Mouse (Mus musculus) gastrocnemius, postnatal 10 days (tissue): ENCODE data around the gene Cacng7. TPM values are rescaled to one million over a fixed set of nuclear protein-coding genes. Genes with fewer than 3 reads are reported as not detected.
A peak's percentile ranks its signal among the peaks of the same experiment; 100 is the strongest.
"Not testable (repeated sequence)": the region's sequence is repeated elsewhere in the genome, so short reads cannot be mapped to it uniquely, and the experiment has no call there.

Experiments used
- DNase-seq: peaks from one replicate; pipeline ENCODE4 v3.0.0; 2021; ENCODE audit warnings: mixed read lengths
- long read RNA-seq, 2 experiments: library from polyadenylated mRNA; stranded (forward); transcript quantifications; one replicate each; pipeline ENCODE4 v2.0.0; 2021
- total RNA-seq, 2 experiments: library from RNA; stranded (reverse); gene quantifications; 2 replicates each; pipeline ENCODE4 v1.2.3; 2021

Gene Cacng7
- 10 to 100 TPM in 1 of 2 experiments, 1 to 10 TPM in 1; 9.7 to 10.2 TPM for total RNA-seq
- long read RNA-seq, experiment 1, partial matches to known transcripts: 0 of 2 reads
- long read RNA-seq, experiment 1, other reads (novel, unspliced or antisense): 1 of 2 reads
- long read RNA-seq, experiment 2: 0 reads

DNA sequence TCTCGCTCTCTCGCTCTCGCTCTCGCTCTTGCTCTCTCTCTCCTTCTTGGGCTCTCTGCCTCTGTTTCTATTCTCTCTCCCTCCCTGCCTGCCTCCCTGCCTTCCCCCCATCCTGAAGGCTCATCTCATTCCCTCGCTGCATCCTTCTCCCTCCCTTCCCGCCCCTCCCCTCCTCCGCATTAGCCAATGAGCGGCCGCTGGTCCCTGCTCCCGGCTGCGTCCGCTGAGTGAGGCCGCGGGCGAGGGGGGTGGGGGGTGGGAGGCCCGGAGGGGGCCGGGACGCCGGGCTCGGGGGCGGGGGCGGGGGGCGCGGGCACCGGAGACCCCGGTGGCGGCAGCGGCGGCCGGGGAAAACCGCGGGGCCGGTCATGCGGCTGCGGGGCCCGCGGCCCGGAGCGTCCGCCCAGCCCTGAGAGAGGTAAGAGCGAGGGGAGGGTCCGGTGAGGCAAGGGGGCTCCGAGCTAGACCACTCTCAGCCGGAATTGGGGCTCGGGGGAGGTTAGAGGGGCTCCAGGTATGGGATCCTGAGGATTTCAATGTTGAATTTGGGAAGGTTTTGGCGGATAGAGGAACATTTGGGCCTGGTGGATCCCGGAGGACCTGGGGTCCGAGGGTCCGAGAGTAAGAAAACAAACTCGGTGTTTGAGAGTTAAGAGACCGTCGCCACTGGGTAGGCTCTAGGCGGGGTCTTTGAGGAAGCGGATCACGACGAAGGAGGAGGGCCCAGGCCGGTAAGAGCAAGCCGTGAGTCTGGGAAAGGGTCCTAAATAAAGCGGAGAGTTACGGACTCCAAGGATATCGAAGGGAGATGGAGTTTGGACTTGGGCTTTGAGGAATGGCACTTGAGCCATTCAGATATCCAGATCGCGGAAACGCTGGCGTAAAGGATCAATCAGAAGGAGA lies at the start of gene Cacng7:
Cacng7 (plus strand) TSS at position 337 of the 903 bp plus-strand sequence.
- peak; percentile 36 for DNase-seq

- DNase-seq: no peak
Measured at GRCm38 (mm10) chr7:3283081-3283875, 49.5 kb upstream of the Cacng7 start.

DNA sequence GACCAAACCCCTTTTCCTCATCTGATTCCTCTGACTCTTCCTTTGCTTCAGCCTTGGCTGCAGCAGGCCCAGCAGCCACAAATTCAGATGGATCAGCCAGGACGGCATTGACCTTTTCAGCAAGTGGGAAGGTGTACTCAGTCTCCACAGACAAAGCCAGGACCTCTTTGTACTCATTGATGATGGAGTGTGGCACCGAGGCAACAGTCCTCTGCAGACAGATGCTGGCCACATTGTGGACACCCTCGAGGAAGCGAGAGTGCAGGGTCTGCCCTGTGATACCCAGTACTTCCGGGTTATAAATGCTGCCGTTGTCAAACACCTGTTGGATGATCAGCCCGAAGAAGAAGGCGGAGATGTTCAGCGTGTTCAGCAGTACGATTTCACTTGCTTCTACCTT lies 48.2 kb upstream of the Cacng7 start:
- no peak for DNase-seq

- DNase-seq: no peak
Measured at GRCm38 (mm10) chr7:3286036-3286435, 46.7 kb upstream of the Cacng7 start.

DNA sequence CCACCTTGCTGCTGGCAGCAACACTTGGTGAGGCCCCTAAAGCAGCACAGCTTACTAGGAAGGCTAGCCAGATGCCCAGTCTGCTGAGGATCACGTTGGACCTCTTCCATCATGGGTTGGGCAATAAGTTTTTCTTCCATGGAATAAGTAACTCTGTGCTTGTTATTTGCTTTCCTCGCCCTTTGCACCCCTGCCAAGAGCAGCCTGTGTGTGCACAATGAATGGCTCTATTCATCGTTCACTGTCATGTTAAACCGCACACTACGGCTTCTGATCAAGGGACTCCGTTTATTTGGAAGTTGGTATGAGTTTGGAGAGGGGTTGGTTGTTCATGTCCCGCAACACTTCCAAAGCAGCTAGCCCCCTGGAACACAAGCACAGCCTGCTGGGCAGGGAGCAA lies 45.6 kb upstream of the Cacng7 start:
- DNase-seq: no peak

GRCm38 (mm10) chr7:3288976-3289970 lies 43.5 kb upstream of the Cacng7 start, which contains the start of the genes Myadm and Prkcg:
Myadm (plus strand) TSS chr7:3289080.
Prkcg (plus strand) TSS chr7:3289179.
- DNase-seq: peak; percentile 77

- DNase-seq: peak; percentile 93
Measured at GRCm38 (mm10) chr7:3290257-3291033, 42.3 kb upstream of the Cacng7 start.

GRCm38 (mm10) chr7:3291197-3291596 lies 41.6 kb upstream of the Cacng7 start:
- DNase-seq: no peak

- DNase-seq: no peak
Measured at GRCm38 (mm10) chr7:3291764-3292163, 41.0 kb upstream of the Cacng7 start.

DNA sequence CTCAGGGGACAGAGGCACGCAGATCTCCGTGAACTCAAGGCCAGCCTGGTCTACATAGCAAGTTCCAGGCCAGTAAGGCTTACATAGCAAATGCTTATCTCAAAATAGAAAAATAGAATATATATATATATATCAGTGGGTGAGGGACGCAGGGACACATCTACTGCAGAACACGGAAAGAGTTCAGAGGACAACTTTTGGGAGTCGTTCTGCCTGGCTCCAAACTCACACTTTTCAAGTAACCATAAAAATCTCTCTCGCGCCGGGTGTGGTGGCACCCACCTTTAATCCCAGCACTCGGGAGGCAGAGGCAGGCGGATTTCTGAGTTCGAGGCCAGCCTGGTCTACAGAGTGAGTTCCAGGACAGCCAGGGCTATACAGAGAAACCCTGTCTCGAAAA lies 40.5 kb upstream of the Cacng7 start:
- not testable (repeated sequence) for DNase-seq

DNA sequence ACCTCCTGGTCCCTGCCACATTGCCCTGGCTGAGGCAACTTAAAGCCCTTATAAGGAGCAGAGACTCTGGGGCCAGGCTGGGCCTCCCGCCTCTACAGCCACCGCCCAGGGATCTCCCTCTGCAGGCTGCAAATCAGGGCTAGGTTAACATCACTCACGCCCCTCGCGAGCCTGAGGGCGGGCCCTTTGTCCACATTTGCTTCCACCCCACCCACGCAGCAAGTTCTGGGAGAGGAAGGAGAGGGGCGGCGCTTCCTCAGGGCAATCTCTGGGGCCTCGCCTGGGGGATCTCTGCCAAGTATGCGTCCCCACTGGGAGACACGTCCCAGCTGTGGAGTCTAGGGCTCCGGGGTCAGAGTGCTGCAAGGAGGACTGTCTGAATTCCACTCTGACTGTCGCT lies 40.0 kb upstream of the Cacng7 start:
- peak; percentile 81 for DNase-seq

- no peak for DNase-seq
Measured at GRCm38 (mm10) chr7:3294794-3295193, 38.0 kb upstream of the Cacng7 start.

DNA sequence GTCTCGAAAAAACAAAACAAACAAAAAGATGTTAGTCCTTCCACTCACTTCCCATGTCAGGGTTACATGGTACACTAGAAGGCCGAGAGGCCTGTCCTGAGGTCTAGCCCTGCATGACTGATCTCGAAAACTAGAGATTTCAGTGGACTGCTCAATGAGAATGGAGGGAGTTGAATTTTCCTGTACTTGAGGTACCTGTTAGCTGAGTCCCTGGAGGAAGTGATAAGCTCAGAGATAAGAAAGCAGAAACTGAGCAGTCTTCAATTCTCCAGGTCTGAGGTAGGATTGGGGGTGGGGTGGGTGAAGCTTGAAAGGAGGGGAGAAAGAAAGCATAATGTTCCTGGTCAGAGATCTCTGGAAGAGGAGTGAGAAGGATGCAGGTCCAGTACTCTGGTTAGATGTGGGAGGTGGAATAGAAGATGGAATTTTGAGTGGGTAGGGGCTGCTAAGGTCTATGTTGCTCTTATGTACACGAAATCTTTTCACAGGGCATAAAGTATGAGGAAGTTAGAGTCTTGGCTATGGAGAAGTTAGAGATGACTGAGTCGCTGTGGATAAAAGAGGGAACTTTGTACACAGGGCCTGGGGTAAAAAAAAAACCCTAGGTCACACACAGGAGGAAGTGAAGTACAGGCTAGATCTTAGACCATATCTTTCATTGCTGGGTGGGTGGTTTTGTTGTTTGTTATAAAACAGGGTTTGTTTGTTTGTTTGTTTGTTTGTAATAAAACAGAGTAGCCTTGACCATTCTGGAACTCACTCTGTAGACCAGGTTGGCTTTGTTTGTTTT lies 37.2 kb upstream of the Cacng7 start:
- no peak for DNase-seq

- no peak for DNase-seq
Measured at GRCm38 (mm10) chr7:3296711-3297110, 36.0 kb upstream of the Cacng7 start.

- DNase-seq: no peak
Measured at GRCm38 (mm10) chr7:3299941-3300617, 32.7 kb upstream of the Cacng7 start.

DNA sequence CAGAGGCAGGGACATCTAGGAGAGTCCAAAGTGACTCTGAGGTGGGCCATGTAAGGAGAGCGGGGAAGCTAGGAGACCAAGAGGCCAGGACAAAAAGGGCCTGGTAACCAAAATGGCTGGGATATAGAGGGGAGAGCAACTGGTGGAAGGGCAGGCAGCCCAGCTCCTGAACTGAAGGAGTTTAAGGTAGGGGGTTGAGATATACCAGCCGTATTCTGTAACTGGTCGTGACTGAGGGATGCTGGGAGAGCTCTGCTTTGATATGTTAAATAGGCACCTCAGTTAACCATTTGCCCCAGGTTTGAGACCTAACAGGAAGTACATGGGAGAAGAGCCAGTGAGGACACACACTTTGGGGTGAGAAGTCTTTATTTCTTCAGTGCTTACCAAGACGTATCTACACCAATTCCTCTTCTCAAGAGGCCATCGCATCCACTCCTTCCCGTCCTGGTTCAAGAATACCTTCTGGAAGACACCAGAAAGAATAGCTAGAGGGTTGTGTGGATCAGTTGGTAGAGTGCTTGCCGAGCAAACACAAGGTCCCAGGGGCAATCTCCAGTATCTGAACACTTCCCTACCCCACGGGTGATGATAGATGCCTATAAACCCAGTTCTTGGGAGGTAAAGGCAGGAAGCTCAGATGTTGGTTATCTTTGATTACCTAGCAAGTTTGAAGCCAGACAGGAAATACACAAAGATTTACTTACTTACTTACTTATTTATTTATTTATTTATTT lies 31.7 kb upstream of the Cacng7 start:
- no peak for DNase-seq

- peak; percentile 30 for DNase-seq
Measured at GRCm38 (mm10) chr7:3301628-3302555, 30.9 kb upstream of the Cacng7 start.
